Mouse (Mus musculus) lung, postnatal 36 days (tissue): ENCODE results near the gene Thnsl2.

ENCODE experiments used
- DNase-seq: peaks from one replicate; pipeline ENCODE4 v3.0.0; 2022; ENCODE audit warnings: mixed read lengths

Thnsl2 gene

GRCm38 (mm10) chr6:71143894-71144455 lies at the start of gene Thnsl2:
Gene Thnsl2 (minus strand): TSS chr6:71144439.
- peak; percentile 73 for DNase-seq

GRCm38 (mm10) chr6:71193151-71193740 lies 49.0 kb upstream of the Thnsl2 start:
- peak; percentile 67 for DNase-seq

- DNase-seq, result no peak
Measured at GRCm38 (mm10) chr6:71190501-71190900, 46.3 kb upstream of the Thnsl2 start.

GRCm38 (mm10) chr6:71189578-71189977 lies 45.3 kb upstream of the Thnsl2 start:
- DNase-seq, result peak; percentile 34

- peak; percentile 49 for DNase-seq
Measured at GRCm38 (mm10) chr6:71184941-71185604, 40.8 kb upstream of the Thnsl2 start.

- DNase-seq, result no peak
Measured at GRCm38 (mm10) chr6:71180596-71180995, 36.4 kb upstream of the Thnsl2 start.

GRCm38 (mm10) chr6:71172812-71173580 lies 28.8 kb upstream of the Thnsl2 start:
- no peak for DNase-seq

GRCm38 (mm10) chr6:71166551-71167169 lies 22.4 kb upstream of the Thnsl2 start:
- peak; percentile 71 for DNase-seq

GRCm38 (mm10) chr6:71164394-71164793 lies 20.2 kb upstream of the Thnsl2 start:
- DNase-seq, result peak; percentile 25

GRCm38 (mm10) chr6:71162269-71162668 lies 18.0 kb upstream of the Thnsl2 start:
- DNase-seq, result no peak

- DNase-seq, result no peak
Measured at GRCm38 (mm10) chr6:71161290-71161689, 17.1 kb upstream of the Thnsl2 start.

- peak; percentile 39 for DNase-seq
Measured at GRCm38 (mm10) chr6:71156674-71157326, 12.6 kb upstream of the Thnsl2 start.

GRCm38 (mm10) chr6:71154861-71155260 lies 10.6 kb upstream of the Thnsl2 start:
- DNase-seq, result no peak

GRCm38 (mm10) chr6:71153486-71153885 lies 9.2 kb upstream of the Thnsl2 start:
- DNase-seq, result no peak

- no peak for DNase-seq
Measured at GRCm38 (mm10) chr6:71151098-71151497, 6.9 kb upstream of the Thnsl2 start.

- peak; percentile 68 for DNase-seq
Measured at GRCm38 (mm10) chr6:71149534-71149933, 5.3 kb upstream of the Thnsl2 start.

GRCm38 (mm10) chr6:71148336-71148735 lies 4.1 kb upstream of the Thnsl2 start:
- no peak for DNase-seq

GRCm38 (mm10) chr6:71145288-71145989 lies 1.2 kb upstream of the Thnsl2 start:
- DNase-seq, result no peak

- no peak for DNase-seq
Measured at GRCm38 (mm10) chr6:71143154-71143893, 915 bp downstream of the Thnsl2 start.

- DNase-seq, result no peak
Measured at GRCm38 (mm10) chr6:71135031-71135430, 9.2 kb downstream of the Thnsl2 start.

- DNase-seq, result no peak
Measured at GRCm38 (mm10) chr6:71133559-71133958, 10.7 kb downstream of the Thnsl2 start.
